Mouse (Mus musculus) C2C12 (cell line): Measurements from ENCODE around the gene Olfr116.

Experiments used
- CTCF ChIP-seq: IDR thresholded peaks from one replicate; pipeline ENCODE4 v1.5.1; 2011; ENCODE audit not compliant: control insufficient read depth, insufficient read depth, insufficient read length
- MYOD1 ChIP-seq: IDR thresholded peaks from one replicate; pipeline ENCODE4 v1.6.1; 2011; ENCODE audit warnings: low read depth; ENCODE audit not compliant: control insufficient read depth, insufficient read length

DNA sequence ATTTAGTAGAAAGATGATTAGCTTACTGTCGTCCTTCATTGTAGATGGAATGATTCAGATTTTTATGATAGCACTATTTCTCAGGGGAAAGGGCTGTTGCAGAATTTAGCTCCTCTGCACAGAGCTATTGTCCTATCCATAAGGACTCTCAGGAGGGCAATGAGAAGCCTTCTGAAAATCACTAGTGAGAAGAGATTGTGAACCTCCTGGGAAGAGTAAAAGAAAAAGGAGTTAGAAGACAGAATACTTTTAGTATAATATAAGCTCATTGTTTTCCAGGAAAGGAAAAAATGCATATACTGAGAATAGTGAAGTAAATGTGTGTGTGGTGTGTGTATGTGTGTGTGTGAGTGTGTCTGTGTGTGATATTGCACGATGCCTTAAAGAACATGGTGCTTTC lies 39.7 kb upstream of the Olfr116 start, which contains the start of gene Olfr118:
- TF ChIP-seq MYOD1 (no peak), CTCF (no peak)
